Mouse (Mus musculus): ENCODE data around the gene Kif3c. TPM values are rescaled to one million over a fixed set of nuclear protein-coding genes. Genes with fewer than 3 reads are reported as not detected.

Kif3c gene
- polyA plus RNA-seq, 1 experiment from 2014 or later, result 18.4 TPM

DNA sequence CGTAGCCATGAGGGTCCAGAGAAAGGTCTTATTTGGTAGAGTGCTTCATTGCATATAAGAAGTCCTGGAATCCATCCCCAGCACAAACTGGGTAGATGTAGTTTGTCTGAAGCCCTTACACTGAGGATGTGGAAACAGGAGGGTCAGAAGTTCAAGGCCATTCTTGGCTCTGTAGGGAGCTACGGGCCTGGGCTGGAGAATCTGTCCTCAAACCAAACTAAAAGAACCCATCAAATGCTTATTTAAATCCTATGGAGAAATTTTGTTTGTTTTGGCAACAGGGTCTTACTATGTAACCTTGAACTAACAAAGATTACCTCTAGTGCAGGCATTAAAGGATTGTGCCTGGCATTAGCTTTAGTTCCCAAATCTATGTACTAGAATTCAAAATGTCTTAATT lies 76.0 kb downstream of the Kif3c start:
- no peak for ATAC-seq (ENCODE audit: insufficient number of reproducible peaks, insufficient read depth, low FRiP score, low TSS enrichment, low read depth)
- WGBS, result 87% methylated on average over 2 of the region's 2 CpGs
- Histone ChIP-seq H3K4me3 (no peak overlapping the region), H3K4me1 (peaks cover 3% of the 10 kb centered on the region; the same call in 1 of the 2 replicates), H3K36me3 (peaks cover 17% of the 10 kb centered on the region), H3K4me2 (no peak overlapping the region), H3K9me3 (no peaks in the 10 kb centered on the region), H3K9ac (no peak overlapping the region), H3K27ac (no peak overlapping the region), H3K27me3 (no peaks in the 10 kb centered on the region)

DNA sequence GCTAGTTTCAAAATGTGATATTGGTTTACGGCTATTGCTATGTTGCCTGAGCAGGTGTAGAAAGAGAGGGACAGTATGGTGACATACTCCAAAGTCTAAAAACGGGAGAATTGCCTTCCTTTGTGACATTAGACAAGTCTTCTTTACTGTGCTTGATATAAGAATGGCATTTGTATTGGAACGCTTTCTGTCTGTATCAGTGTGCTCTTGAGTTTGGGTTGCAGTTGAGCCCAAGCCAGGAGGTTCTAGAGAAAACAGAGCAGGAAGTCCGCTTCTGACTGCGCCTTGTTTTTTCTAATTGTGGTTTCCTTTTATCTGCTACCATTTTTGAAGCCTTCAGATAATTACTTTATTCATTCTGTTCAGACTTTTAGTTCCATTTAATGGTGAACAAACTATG lies 76.4 kb downstream of the Kif3c start:
- Histone ChIP-seq H3K4me3 (no peak overlapping the region), H3K27ac (no peak overlapping the region), H3K27me3 (no peaks in the 10 kb centered on the region), H3K9ac (no peak overlapping the region), H3K9me3 (no peaks in the 10 kb centered on the region), H3K4me1 (peaks cover 3% of the 10 kb centered on the region; the same call in 1 of the 2 replicates), H3K36me3 (peaks cover 17% of the 10 kb centered on the region), H3K4me2 (no peak overlapping the region)
- 80% methylated on average over 5 of the region's 5 CpGs for WGBS
- ATAC-seq (ENCODE audit: insufficient number of reproducible peaks, insufficient read depth, low FRiP score, low TSS enrichment, low read depth), result no peak

DNA sequence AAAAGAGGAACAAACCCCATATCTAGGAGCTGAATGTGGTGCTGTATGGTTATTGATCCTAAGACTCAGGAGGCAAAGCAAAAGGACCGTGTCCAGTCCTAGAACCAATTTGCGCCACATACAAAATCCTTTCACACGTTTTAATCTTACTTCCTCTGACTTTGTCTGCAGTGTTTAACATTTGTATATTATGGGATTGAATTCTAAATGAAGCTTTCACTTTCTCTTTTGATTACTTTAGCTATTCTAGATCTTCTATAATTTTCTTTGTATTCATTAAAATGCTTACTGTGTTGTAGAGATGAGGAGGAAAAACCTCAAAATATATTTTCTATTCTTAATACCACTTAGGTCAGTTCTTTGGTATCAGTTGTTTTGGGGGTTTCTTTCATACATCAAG lies 88.6 kb downstream of the Kif3c start:
- no peak overlapping the region for H3K27ac ChIP-seq
- peaks cover 41% of the 10 kb centered on the region for H3K36me3 ChIP-seq
- 93% methylated on average over 3 of the region's 3 CpGs for WGBS
- no peak overlapping the region for H3K9ac ChIP-seq
- H3K9me3 ChIP-seq, result no peaks in the 10 kb centered on the region
- ATAC-seq (ENCODE audit: insufficient number of reproducible peaks, insufficient read depth, low FRiP score, low TSS enrichment, low read depth), result no peak
- no peaks in the 10 kb centered on the region for H3K4me1 ChIP-seq
- no peak overlapping the region for H3K4me3 ChIP-seq
- no peak overlapping the region for H3K4me2 ChIP-seq
- H3K27me3 ChIP-seq, result no peaks in the 10 kb centered on the region

Other genes starting within 250 kb of the Kif3c start
- 85.0 and 87.6 TPM in 2 replicates for gene Rab10, start 55.2 kb upstream of the Kif3c start, polyA plus RNA-seq (2015; fragmentation: Nextera tagmentation; extraction: Ambion mirVana)
- gene Asxl2, start 61.7 kb downstream of the Kif3c start, polyA plus RNA-seq (2015; fragmentation: Nextera tagmentation; extraction: Ambion mirVana), result 21.4 and 23.2 TPM in 2 replicates
- gene Dtnb, start 207.2 kb downstream of the Kif3c start, polyA plus RNA-seq (2015; fragmentation: Nextera tagmentation; extraction: Ambion mirVana), result 45.3 and 49.6 TPM in 2 replicates

All from embryonic facial prominence, embryonic 13.5 days (tissue).